13 mouse cellular contexts compared by ENCODE assay signal in the genomic region with DNA sequence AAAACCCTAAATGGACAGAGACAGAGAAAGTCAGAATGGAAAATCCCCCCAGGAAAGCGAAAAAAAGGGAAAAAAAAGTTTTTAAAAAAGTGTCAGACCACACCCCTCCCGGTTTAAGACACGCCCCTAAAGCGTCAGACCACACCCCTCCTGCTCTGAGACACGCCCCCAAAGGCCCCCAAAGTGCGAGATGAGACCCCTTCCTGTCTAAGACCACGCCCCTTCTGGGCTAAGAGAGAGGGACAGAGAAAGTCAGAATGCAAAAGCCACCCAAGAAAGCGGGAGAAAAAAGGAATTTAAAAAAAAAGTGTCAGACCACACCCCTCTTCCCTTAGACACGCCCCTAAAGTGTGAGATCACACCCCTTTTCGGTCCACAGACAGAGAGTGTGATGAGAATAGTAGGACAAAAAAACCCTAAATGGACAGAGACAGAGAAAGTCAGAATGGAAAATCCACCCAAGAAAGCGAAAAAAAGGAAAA. TPM values are rescaled to one million over a fixed set of nuclear protein-coding genes. Genes with fewer than 3 reads are reported as not detected.
DNase-seq lines count a peak whose midpoint lies in the region; ATAC-seq lines count a peak whose summit lies in the region.
"Not testable (repeated sequence)": the region's sequence is repeated elsewhere in the genome, so short reads cannot be mapped to it uniquely, and the experiment has no call there.
"Had no signal": no experiment of that assay in that cellular context is flagged by ENCODE, and none has a peak within 500 bp of the region (broad histone marks: within the 10 kb centered on the region; RNA-seq: fewer than 3 reads in every experiment).

No protein-coding gene starts in this region.

- peak; percentile 91 for DNase-seq in R1 (ENCODE audit: low read depth, low spot score)
- peak; percentile 23 to 58 for DNase-seq in cerebellum, postnatal 25 days
- DNase-seq in frontal cortex, postnatal 10 days (ENCODE audit: low spot score in 2 of 2): peak; percentile 52 to 57
- DNase-seq in hindbrain, embryonic 14.5 days (ENCODE audit: low spot score): peak; percentile 58
- DNase-seq in left cerebral cortex, postnatal 4 days: peak; percentile 57
- peak; percentile 30 to 69 for DNase-seq in spleen, adult 18-20 months
- DNase-seq in urinary bladder, postnatal 14 days (ENCODE audit: low spot score): peak; percentile 31

- H3K27me3 ChIP-seq in hindbrain, embryonic 14.5 days (ENCODE audit: control insufficient read depth, insufficient read depth, low read length): not testable (repeated sequence)

- not testable (repeated sequence) for H3K27ac ChIP-seq in hindbrain, embryonic 14.5 days

- H3K4me1 ChIP-seq in hindbrain, embryonic 14.5 days (replicated peaks; ENCODE audit: control insufficient read depth, insufficient read depth, low read length): not testable (repeated sequence)

- peaks cover 63% of the 10 kb centered on the region for H3K9me3 ChIP-seq in hindbrain, embryonic 14.5 days (ENCODE audit: control insufficient read depth, low read length)

- 65% methylated on average over 11 of the region's 11 CpGs for WGBS in hindbrain, embryonic 14.5 days

- H3K4me2 ChIP-seq in hindbrain, embryonic 14.5 days (replicated peaks): not testable (repeated sequence)

- peaks cover 47% of the 10 kb centered on the region for H3K36me3 ChIP-seq in hindbrain, embryonic 14.5 days (replicated peaks; ENCODE audit: control insufficient read depth, insufficient read depth)

- not testable (repeated sequence) for ATAC-seq in hindbrain, embryonic 14.5 days (ENCODE audit: low FRiP score)
- ATAC-seq in megakaryocyte progenitor cell, adult 5-6 weeks (replicated peaks; ENCODE audit: poor library complexity): peak; percentile 9

- not testable (repeated sequence) for H3K4me3 ChIP-seq in hindbrain, embryonic 14.5 days (replicated peaks; ENCODE audit: low read length)

- intact Hi-C loops in left cerebral cortex, postnatal 4 days (cut with DNase I): not testable (repeated sequence)

- not testable (repeated sequence) for H3K9ac ChIP-seq in hindbrain, embryonic 14.5 days

RNA-seq across cellular contexts. Expression of gene Gm21860, which starts 15.0 kb away (rescaled TPM):
- not detected in 2 replicates for polyA plus RNA-seq in hindbrain, embryonic 14.5 days (2014; fragmentation: Nextera tagmentation; extraction: Ambion mirVana)
- total RNA-seq in left cerebral cortex, postnatal 4 days (2021): not detected
- total RNA-seq in megakaryocyte progenitor cell, adult 5-6 weeks (2015): not detected in 2 replicates
- not detected in 2 replicates for total RNA-seq in megakaryocyte progenitor cell, adult 5-6 weeks (2017)
- polyA plus RNA-seq: heart, embryonic 15.5 days; large intestine, adult 2 months; liver, embryonic 16.5 days; neural tube, embryonic 12.5 days; stomach, embryonic 15.5 days had no signal

RNA-seq across cellular contexts. Expression of gene Gm47283, which starts 45.0 kb away (rescaled TPM):
- polyA plus RNA-seq in hindbrain, embryonic 14.5 days (2014; fragmentation: Nextera tagmentation; extraction: Ambion mirVana): not detected in 2 replicates
- not detected for total RNA-seq in left cerebral cortex, postnatal 4 days (2021)
- total RNA-seq in megakaryocyte progenitor cell, adult 5-6 weeks (2015): not detected in 2 replicates
- total RNA-seq in megakaryocyte progenitor cell, adult 5-6 weeks (2017): not detected in 2 replicates
- polyA plus RNA-seq: heart, embryonic 15.5 days; large intestine, adult 2 months; liver, embryonic 16.5 days; neural tube, embryonic 12.5 days; stomach, embryonic 15.5 days had no signal

Comparison
In these comparisons a context has a peak if more than half of its experiments do, and no peak if none do; other contexts are left out.
1. DNase-seq: peak in every context shown above with its lines; median percentile 91 in R1; 58 in hindbrain, embryonic 14.5 days; 57 in left cerebral cortex, postnatal 4 days; 54 in frontal cortex, postnatal 10 days; 50 in spleen, adult 18-20 months; 40 in cerebellum, postnatal 25 days; 31 in urinary bladder, postnatal 14 days.